Mouse (Mus musculus) adrenal gland, adult 18-20 months (tissue): ENCODE results near the gene Cetn2. TPM values are rescaled to one million over a fixed set of nuclear protein-coding genes. Genes with fewer than 3 reads are reported as not detected.

ENCODE experiments used
- DNase-seq, 2 experiments: peaks; one replicate each; pipeline ENCODE4 v3.0.0; 2021 to 2022; ENCODE audit warnings: low spot score in 2 of 2
- long read RNA-seq, 2 experiments: library from polyadenylated mRNA; stranded (forward); transcript quantifications; one replicate each; pipeline ENCODE4 v2.0.0; 2021
- total RNA-seq, 2 experiments: library from RNA; stranded (reverse); gene quantifications; 1 replicate in 1 of 2; 2 replicates in 1 of 2; pipeline ENCODE4 v1.2.3; 2021

Cetn2 gene
- total RNA-seq: 10 to 100 TPM; 44.5 to 45.3 TPM
- long read RNA-seq, experiment 1, transcript Cetn2-203 (5 exons, 1,286 nt): major isoform, 20 of 21 reads
- long read RNA-seq, experiment 1, partial matches to known transcripts: 0 of 21 reads
- long read RNA-seq, experiment 1, other reads (novel, unspliced or antisense): 0 of 21 reads
- long read RNA-seq, experiment 2, transcript Cetn2-201 (4 exons, 1,026 nt): minor isoform, 5 of 99 reads
- long read RNA-seq, experiment 2, transcript Cetn2-203 (5 exons, 1,286 nt): major isoform, 83 of 99 reads
- long read RNA-seq, experiment 2, partial matches to known transcripts: 11 of 99 reads
- long read RNA-seq, experiment 2, other reads (novel, unspliced or antisense): 0 of 99 reads

DNA sequence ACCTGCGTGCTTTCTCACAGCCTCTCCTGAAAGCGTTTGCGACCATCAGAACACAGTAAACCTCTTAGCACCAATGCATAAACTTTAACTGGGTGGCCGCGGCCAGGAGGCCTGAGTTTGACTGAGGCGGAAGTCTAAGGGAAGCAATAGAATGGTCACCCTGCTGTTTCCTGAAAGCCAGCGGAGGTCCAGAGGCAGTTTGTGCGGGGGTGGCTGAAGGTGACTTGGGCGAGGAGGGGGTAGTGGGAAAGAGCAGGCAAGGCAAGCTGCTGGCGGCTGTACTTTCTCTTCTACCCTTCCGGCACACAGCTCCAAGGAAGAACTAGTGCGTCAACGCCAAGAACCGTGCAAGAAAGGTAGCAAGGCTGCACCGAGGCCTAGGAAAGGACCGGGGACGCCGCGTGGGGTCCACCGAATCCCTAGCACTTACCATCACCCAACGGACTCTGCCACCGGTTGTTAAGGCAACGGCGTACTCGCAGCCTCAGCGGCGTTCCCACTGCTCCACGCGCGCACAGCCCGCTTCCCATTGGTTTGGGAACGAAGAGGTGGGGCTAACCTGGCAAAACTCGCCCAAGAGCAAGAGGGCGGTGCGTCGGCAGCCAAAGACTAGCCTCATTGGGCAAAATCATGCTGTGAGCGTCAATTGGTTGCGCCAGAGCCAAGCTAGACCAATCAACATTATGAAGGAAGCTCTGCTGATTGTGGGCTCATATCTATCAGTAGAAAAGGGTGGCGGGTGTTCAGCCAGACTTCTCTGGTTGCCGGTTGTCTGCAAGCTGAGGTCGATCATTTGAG lies at the start of gene Cetn2, which contains the start of gene Nsdhl:
Gene Cetn2, minus strand, starts transcription at position 528 of the 798 bp plus-strand sequence.
Gene Nsdhl, plus strand, starts transcription at position 674 of the 798 bp plus-strand sequence.
- DNase-seq: peak; percentile 58 to 66

DNA sequence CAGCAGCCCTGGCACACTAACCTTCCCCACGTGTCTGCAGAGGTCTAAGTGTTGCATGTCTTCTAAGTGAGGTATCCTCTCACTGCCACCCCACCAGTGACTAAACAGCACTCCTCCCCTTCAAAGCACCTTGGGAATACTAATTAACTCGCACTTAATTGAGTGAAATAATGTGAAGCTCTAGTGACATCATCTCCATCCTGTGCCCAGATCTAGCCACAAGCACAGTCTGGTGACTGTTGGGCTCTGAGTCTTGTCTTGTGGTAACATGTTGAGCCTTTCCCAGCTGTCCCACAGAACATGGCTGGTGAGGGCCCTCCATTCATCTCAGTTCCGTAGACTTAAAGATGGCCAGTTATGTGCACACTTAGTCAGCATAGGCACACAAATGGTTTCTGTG lies 44.5 kb upstream of the Cetn2 start:
- no peak for DNase-seq

DNA sequence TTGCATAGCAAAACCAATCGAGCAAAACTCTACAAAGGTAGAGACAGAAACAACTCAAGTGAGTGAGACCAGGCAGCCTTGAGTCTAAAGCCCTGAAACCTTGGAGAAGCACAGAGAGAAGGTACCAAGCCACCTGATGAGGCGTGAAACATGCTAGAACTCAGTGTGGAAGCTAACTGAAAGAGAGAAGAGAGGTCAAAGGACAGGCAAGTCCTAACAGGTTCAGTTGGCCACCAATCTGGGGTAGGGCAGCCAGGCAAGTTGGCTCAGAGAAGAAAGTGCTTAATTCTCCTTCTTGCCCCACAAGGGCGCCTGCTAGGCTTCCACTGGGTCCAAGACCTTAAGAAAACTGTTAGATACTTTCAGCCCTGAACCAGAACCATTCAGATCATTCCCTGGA lies 43.3 kb upstream of the Cetn2 start:
- DNase-seq: no peak

DNA sequence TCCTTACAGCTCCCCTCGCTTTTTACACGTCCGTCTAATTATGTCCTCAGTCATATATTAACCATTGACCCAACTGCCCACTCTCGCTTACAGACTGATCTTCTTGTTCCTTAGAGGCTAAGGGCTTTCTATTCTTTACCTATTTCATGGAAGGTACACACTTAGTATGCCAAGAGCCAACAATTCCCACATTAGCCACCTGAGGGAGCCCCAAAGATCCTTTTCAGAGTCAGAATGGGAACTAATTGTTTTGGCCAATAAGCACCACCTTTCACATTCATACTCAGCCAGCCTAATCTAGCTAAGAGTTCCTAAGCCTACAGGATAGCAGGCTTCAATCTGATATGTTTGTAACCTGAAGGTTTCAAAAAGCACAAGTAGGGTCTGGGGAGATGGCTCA lies 42.2 kb upstream of the Cetn2 start:
- no peak for DNase-seq

DNA sequence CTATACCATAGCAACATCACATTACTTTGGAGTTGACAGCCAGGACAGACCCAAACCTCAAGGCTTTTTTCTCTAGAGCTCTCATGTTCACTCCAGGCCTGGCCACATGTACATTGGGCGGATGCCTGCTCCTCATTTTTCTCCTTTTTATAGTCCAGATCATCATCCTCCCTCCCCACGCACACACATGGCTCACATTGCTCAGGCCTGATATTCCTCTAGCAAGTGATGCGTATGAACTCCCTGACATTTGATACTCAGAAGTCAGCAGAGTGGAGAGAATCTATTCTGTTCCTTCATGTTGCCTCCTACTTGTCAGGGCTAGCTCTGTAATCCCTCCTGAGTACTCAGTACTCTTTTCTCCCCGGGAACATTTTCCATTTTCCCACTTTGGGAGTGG lies 38.3 kb upstream of the Cetn2 start:
- no peak for DNase-seq

DNA sequence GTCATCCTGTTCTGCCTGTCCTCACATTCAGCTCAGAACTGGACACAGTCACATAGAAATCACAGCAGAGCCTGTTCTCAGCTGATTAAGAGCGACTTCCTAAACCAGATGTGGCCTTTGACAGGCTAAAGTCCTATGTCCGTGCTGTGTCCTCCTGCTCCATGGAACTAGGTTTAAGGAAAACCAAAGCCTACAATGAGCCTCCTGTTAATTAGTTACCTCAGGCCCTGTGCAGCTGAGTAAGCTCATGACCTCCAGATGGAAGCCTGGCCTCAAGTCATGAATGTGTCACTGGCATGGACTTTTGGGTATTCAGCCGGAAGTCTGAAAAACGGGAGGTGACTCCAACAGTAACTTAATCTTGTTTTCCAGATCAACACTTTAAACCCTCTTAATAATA lies 35.3 kb upstream of the Cetn2 start:
- no peak for DNase-seq

DNA sequence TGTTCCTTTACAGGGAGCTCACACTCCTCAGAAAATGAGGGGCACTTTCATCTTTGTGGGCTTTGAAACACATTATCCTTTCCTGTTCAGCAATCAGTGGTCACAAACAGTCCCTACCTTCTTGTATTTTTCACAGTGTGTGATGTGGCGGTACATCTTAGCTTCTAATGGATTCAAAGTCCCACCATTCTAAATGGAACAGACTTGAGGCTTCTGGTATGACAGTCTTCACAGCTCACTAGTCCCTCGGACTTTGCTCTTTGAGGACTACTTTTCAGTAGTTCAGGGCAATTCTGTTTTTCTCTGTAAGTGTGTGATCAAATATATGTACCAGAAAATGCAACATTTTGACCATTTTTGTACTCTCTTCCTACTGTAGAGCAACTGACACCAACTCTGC lies 3.2 kb upstream of the Cetn2 start:
- DNase-seq: no peak

DNA sequence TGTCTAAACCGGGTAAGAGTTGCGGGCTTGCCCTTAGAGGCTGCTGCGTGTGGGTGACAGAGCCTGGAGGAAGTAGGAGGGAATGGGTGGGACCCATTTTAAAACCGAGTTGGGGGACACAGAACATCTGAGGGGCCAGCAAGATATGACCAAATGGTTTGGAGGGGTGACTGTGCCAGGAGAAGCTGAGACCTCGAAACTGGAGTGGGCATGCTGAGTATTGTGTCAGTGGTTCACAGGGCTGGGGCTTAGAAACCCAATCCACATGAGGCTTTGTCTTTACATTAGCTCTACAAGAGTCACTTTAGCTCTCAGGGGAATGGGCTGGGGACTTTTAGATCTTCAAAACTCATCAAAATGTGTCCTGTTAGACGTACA lies 460 bp upstream of the Cetn2 start:
- no peak for DNase-seq

DNA sequence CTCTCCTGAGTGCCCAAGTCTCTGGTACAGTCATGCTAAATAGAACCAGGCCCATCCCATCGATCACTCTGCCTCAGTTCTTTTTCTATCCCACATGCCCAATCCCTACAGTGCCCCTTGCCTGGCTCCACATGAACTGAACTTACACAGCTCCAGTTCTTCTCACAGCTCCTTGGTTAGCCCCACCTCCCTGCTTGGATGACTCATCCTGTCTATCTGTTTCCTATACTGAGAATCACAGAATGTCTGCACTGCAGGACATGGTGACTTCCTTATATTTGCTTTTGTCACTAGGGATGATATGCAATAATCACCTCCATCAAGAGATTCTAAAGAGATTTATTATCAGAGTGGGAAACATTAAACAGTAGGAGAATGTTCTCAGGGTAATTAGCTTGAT lies 6.6 kb downstream of the Cetn2 start:
- no peak for DNase-seq

DNA sequence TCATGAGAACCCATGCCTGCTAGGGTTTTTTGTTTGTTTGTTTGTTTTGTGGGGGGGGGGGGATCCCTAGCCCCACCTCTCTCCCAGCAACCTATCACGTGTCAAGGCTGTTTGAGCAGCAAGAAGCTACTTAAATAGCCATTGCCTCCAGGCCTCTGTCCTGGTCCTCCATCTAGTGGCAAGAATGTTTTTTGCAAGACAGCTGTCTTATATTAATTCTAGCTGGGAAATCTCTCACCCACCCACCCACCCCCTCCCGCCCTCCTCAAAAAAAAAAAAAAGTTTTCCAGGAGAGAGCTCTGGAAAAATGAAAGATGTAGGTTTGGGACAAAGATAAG lies 9.8 kb downstream of the Cetn2 start:
- no peak for DNase-seq

DNA sequence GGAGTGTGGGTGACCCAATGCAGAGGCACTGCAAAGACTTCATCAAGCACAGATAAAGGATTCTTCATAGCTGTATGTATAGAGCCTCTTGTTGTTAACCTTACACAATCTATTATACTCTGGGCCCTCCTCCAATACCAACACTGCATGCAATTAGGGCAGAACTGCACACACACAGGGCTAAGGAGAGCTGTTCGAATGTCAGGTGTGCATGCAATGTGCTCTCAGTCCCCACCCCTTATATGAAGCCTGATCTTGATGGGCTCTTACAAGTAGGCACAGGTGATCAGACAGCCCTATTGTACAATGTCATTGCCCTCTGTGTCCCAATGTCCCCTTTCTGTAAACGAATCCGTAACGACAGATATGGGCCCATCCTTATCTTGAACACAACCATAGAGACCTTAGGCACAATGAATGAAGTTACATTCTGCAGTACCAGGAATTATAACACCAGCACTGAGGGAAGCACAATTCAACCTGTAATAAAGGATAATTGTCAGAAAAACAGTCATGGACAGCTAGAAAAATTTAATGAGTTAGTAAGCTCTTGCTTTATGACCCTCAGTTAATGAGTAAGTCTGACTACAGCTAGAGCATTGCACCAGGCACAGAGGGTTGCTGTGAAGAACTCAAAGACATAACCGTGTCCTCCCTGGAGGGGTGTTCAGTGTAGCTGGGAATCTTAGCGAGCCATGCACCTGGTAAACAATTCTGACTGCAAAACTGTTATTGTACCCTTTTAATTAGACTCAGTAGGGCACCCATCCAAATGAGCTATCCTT lies 10.4 kb downstream of the Cetn2 start:
- no peak for DNase-seq

DNA sequence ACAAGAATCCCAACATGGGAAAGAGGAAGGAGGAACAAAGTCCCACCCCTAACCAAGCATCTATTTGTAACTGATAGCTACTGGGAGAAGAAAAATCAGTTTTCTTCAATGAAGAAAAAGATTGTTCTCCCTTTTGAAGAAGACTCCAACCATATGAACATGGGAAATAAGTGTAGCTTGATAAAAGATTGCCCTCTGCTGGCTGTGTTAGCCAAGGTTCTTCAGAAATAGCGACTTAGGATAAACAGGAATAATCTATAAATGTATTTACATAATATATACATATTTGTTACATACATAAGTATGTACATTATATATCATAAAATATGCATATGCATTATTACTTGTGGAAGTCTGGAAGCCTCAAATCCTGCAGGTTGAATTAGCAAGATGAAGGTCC lies 15.7 kb downstream of the Cetn2 start:
- DNase-seq: no peak

DNA sequence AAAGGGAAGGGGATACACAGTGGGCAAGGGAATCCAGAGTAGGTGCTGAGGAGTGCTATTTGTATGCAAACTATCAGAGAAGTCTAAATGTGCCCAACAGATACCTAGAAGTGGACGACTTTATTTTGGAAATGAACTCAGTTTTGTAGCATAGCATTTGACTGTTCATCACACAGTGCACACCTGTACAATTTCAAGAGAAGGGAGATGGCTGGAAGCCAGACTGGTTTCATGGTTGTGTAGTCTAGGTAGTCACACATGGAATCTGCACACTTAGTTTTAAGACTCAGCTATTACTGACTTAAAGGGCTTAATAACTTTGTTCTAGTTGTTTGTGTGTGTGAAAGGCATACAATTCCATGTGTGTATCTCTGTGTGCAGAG lies 22.2 kb downstream of the Cetn2 start:
- no peak for DNase-seq

DNA sequence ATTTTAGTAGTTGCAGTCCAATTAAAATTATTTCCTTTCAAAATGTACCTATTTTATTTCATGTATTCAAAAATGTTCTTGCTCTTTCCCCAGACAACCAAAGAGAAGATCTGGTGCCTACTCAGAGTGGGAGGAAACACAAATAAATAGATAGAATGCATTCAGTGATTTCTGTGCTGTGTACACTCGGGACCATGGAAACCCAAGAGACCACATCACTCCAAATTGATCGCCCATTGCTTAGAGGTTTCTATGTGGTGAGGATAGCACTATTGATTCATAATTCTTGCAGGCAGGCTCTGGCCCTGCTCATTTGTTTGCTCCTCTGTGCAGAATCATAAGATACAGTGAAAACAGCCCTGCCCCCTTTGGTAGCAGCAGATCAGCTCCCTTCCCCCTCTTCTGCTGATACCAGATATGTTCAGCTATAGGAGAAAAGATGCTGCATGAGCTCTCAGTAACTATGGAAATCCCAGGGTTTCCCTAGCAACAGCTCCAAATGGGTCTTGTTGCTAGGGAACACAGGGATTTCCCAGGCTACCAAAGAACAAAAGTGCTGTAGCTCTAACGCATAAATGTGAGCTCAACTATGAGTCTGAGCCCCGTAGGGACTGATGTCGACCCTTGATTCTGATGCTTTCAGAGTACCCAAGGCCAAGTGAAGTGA lies 22.7 kb downstream of the Cetn2 start:
- no peak for DNase-seq

Other genes starting within 250 kb of the Cetn2 start
- gene Gabrq, start 93.2 kb downstream of the Cetn2 start, total RNA-seq: under 1 TPM in 1 of 2 experiments, not detected in 1; 0.10 TPM
- 10 to 100 TPM; 33.8 to 60.0 TPM for gene Nsdhl, start 146 bp upstream of the Cetn2 start, total RNA-seq
- 1 to 10 TPM; 2.5 to 2.9 TPM for gene Zfp185, start 68.9 kb upstream of the Cetn2 start, total RNA-seq
- under 1 TPM; 0.16 to 0.17 TPM for gene Pnma5, start 118.7 kb upstream of the Cetn2 start, total RNA-seq
- gene Pnma3, start 146.4 kb upstream of the Cetn2 start, total RNA-seq: under 1 TPM; 0.19 to 0.20 TPM
- not detected for gene Xlr4a, start 164.1 kb upstream of the Cetn2 start, total RNA-seq
- gene Xlr3a, start 178.7 kb upstream of the Cetn2 start, total RNA-seq: 1 to 10 TPM in 1 of 2 experiments, under 1 TPM in 1; 0.76 to 1.6 TPM
- not detected for gene Gm14685, start 198.6 kb upstream of the Cetn2 start, total RNA-seq
- gene Xlr5b, start 230.4 kb upstream of the Cetn2 start, total RNA-seq: not detected
- not detected for gene DXBay18, start 231.0 kb upstream of the Cetn2 start, total RNA-seq